Mouse (Mus musculus) erythroblast, embryonic 14.5 days (primary cell): ENCODE measurements around the gene Tekt3.

Experiments
- GATA1 ChIP-seq: IDR thresholded peaks from 2 replicates; pipeline ENCODE4 v1.6.1; 2012; ENCODE audit warnings: low read length, inconsistent platforms, mixed read lengths
- TAL1 ChIP-seq: IDR thresholded peaks from 3 replicates; pipeline ENCODE4 v1.6.1; 2012; ENCODE audit warnings: low read length, inconsistent platforms, mixed read lengths

GRCm38 (mm10) chr11:63117266-63117665 lies 55.8 kb downstream of the Tekt3 start:
- TF ChIP-seq GATA1 (no peak), TAL1 (no peak)
